Mouse (Mus musculus) gastrocnemius, adult 18-20 months (tissue): ENCODE measurements around the gene Col9a2. TPM values are rescaled to one million over a fixed set of nuclear protein-coding genes. Genes with fewer than 3 reads are reported as not detected.
A peak's percentile ranks its signal among the peaks of the same experiment; 100 is the strongest.

Experiments
- DNase-seq: peaks from one replicate; pipeline ENCODE4 v3.0.0; 2021; ENCODE audit warnings: low spot score
- total RNA-seq, 2 experiments: library from RNA; stranded (reverse); gene quantifications; 2 replicates each; pipeline ENCODE4 v1.2.3; 2021

Gene Col9a2
- total RNA-seq, 2 experiments from 2014 or later = 0.18 to 0.19 TPM

- DNase-seq = no peak
Measured at GRCm38 (mm10) chr4:121077915-121078646, 38.9 kb downstream of the Col9a2 start.

GRCm38 (mm10) chr4:121080395-121080794 is 41.2 kb downstream of the Col9a2 start:
- DNase-seq = peak; percentile 5

- no peak for DNase-seq
Measured at GRCm38 (mm10) chr4:121084506-121084905, 45.3 kb downstream of the Col9a2 start.

- DNase-seq = no peak
Measured at GRCm38 (mm10) chr4:121088696-121089095, 49.5 kb downstream of the Col9a2 start.

GRCm38 (mm10) chr4:121090211-121090610 is 51.0 kb downstream of the Col9a2 start:
- no peak for DNase-seq

GRCm38 (mm10) chr4:121097650-121098378 is 58.6 kb downstream of the Col9a2 start, which contains the start of gene Zmpste24:
Gene Zmpste24 (minus strand): TSS chr4:121098241.
- DNase-seq = peak; percentile 85

GRCm38 (mm10) chr4:121103304-121103703 is 64.1 kb downstream of the Col9a2 start:
- DNase-seq = no peak

Other genes with a start within 250 kb of the Col9a2 start
- 10 to 100 TPM; 35.5 to 38.0 TPM for gene Nfyc, start 207.8 kb upstream of the Col9a2 start, total RNA-seq
- under 1 TPM in 1 of 2 experiments, not detected in 1; 0.05 TPM for gene Rims3, start 184.6 kb upstream of the Col9a2 start, total RNA-seq
- 1 to 10 TPM in 1 of 2 experiments, under 1 TPM in 1; 0.91 to 1.7 TPM for gene Exo5, start 114.4 kb upstream of the Col9a2 start, total RNA-seq
- under 1 TPM; 0.53 to 0.66 TPM for gene Zfp69, start 87.7 kb upstream of the Col9a2 start, total RNA-seq
- gene Smap2, start 22.1 kb upstream of the Col9a2 start, total RNA-seq = 10 to 100 TPM; 13.5 to 17.3 TPM
- gene Zmpste24, start 58.9 kb downstream of the Col9a2 start, total RNA-seq = 10 to 100 TPM; 18.9 to 19.0 TPM
- not detected for gene Tmco2, start 69.8 kb downstream of the Col9a2 start, total RNA-seq
- 1 to 10 TPM; 8.0 to 8.9 TPM for gene Rlf, start 175.7 kb downstream of the Col9a2 start, total RNA-seq